Mouse (Mus musculus): ENCODE measurements around the gene Pqlc2.
A peak's percentile ranks its signal among the peaks of the same experiment; 100 is the strongest.

The Pqlc2 gene

GRCm38 (mm10) chr4:139305521-139305920, 5.0 kb downstream of the Pqlc2 start:
- DNase-seq (ENCODE audit: low read depth, low spot score): peak; percentile 89

GRCm38 (mm10) chr4:139302241-139302640, 8.3 kb downstream of the Pqlc2 start:
- DNase-seq (ENCODE audit: low read depth, low spot score): no peak

GRCm38 (mm10) chr4:139301780-139302179, 8.7 kb downstream of the Pqlc2 start:
- no peak for DNase-seq (ENCODE audit: low read depth, low spot score)

- DNase-seq (ENCODE audit: low read depth, low spot score): no peak
Observed at GRCm38 (mm10) chr4:139298671-139299366, 11.7 kb downstream of the Pqlc2 start.

GRCm38 (mm10) chr4:139297566-139297965, 12.9 kb downstream of the Pqlc2 start:
- DNase-seq (ENCODE audit: low read depth, low spot score): no peak

GRCm38 (mm10) chr4:139292038-139292437, 18.5 kb downstream of the Pqlc2 start:
- DNase-seq (ENCODE audit: low read depth, low spot score): no peak

GRCm38 (mm10) chr4:139291099-139291498, 19.4 kb downstream of the Pqlc2 start:
- no peak for DNase-seq (ENCODE audit: low read depth, low spot score)

- peak; percentile 63 for DNase-seq (ENCODE audit: low read depth, low spot score)
Observed at GRCm38 (mm10) chr4:139289017-139289416, 21.5 kb downstream of the Pqlc2 start.

GRCm38 (mm10) chr4:139287122-139287863, 23.2 kb downstream of the Pqlc2 start:
- peak; percentile 64 for DNase-seq (ENCODE audit: low read depth, low spot score)

GRCm38 (mm10) chr4:139286234-139286633, 24.3 kb downstream of the Pqlc2 start:
- DNase-seq (ENCODE audit: low read depth, low spot score): no peak

- DNase-seq (ENCODE audit: low read depth, low spot score): no peak
Observed at GRCm38 (mm10) chr4:139284877-139285276, 25.6 kb downstream of the Pqlc2 start.

- peak; percentile 24 for DNase-seq (ENCODE audit: low read depth, low spot score)
Observed at GRCm38 (mm10) chr4:139282955-139283417, 27.5 kb downstream of the Pqlc2 start.

GRCm38 (mm10) chr4:139281791-139282345, 28.6 kb downstream of the Pqlc2 start:
- DNase-seq (ENCODE audit: low read depth, low spot score): no peak

- DNase-seq (ENCODE audit: low read depth, low spot score): no peak
Observed at GRCm38 (mm10) chr4:139280530-139280929, 30.0 kb downstream of the Pqlc2 start.

- no peak for DNase-seq (ENCODE audit: low read depth, low spot score)
Observed at GRCm38 (mm10) chr4:139276411-139276810, 34.1 kb downstream of the Pqlc2 start.

- DNase-seq (ENCODE audit: low read depth, low spot score): no peak
Observed at GRCm38 (mm10) chr4:139274573-139274972, 35.9 kb downstream of the Pqlc2 start.

GRCm38 (mm10) chr4:139272951-139273680, 37.4 kb downstream of the Pqlc2 start:
- no peak for DNase-seq (ENCODE audit: low read depth, low spot score)

- DNase-seq (ENCODE audit: low read depth, low spot score): no peak
Observed at GRCm38 (mm10) chr4:139271562-139271961, 38.9 kb downstream of the Pqlc2 start.

GRCm38 (mm10) chr4:139270168-139270567, 40.3 kb downstream of the Pqlc2 start:
- DNase-seq (ENCODE audit: low read depth, low spot score): no peak

GRCm38 (mm10) chr4:139268242-139268641, 42.3 kb downstream of the Pqlc2 start:
- DNase-seq (ENCODE audit: low read depth, low spot score): no peak

GRCm38 (mm10) chr4:139267335-139267734, 43.2 kb downstream of the Pqlc2 start:
- no peak for DNase-seq (ENCODE audit: low read depth, low spot score)

GRCm38 (mm10) chr4:139266500-139266865, 44.0 kb downstream of the Pqlc2 start:
- no peak for DNase-seq (ENCODE audit: low read depth, low spot score)

Measured in A20 (cell line).